Mouse (Mus musculus) induced T-regulatory cell, adult 2 months (primary cell): ENCODE measurements around the gene Ints2.
A peak's percentile ranks its signal among the peaks of the same experiment; 100 is the strongest.

Experiments used
- DNase-seq: peaks from one replicate; pipeline ENCODE4 v3.0.0-alpha.2; 2012; ENCODE audit warnings: low read depth

The Ints2 gene

GRCm38 (mm10) chr11:86174173-86174572 is 83.2 kb downstream of the Ints2 start:
- peak; percentile 77 for DNase-seq

GRCm38 (mm10) chr11:86170743-86171142 is 86.6 kb downstream of the Ints2 start:
- DNase-seq, result no peak
